Mouse (Mus musculus): ENCODE data around the gene Scn8a. TPM values are rescaled to one million over a fixed set of nuclear protein-coding genes. Genes with fewer than 3 reads are reported as not detected.

Gene Scn8a
- polyA plus RNA-seq, 1 experiment from 2014 or later, result 0.73 TPM

DNA sequence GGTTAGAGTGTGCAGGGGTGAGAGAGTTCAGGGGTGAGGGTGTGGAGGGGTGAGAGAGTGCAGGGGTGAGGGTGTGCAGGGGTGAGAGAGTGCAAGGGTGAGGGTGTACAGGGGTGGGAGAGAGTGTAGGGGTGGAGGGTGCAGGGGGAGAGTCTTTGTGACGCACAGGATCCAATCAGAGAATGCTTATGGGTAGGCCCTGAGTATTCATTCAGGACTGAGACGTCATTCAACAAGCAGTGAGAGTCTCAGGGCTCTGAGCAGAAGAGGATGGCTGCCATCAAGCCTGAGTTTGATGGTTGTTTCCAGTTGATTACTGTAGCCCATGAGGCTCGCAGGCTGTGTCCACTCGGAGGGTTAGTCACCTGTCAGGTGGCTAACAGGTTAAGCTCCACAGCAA lies 48.4 kb downstream of the Scn8a start:
- no peak overlapping the region for H3K27ac ChIP-seq (ENCODE audit: low read depth, low read length)
- H3K4me2 ChIP-seq, result no peak overlapping the region
- DNase-seq (ENCODE audit: low spot score) (no peak), ATAC-seq (replicated peaks; ENCODE audit: low FRiP score) (no peak)
- WGBS, result 28% methylated on average over 4 of the region's 4 CpGs
- H3K27me3 ChIP-seq (replicated peaks; ENCODE audit: control insufficient read depth, insufficient read depth, low read length), result peaks cover 10% of the 10 kb centered on the region
- H3K4me1 ChIP-seq (replicated peaks; ENCODE audit: control insufficient read depth, insufficient read depth, low read length), result no peaks in the 10 kb centered on the region; the same call in 1 of the 2 replicates
- H3K4me3 ChIP-seq (ENCODE audit: low read depth, low read length), result no peak overlapping the region
- no peaks in the 10 kb centered on the region for H3K9me3 ChIP-seq (ENCODE audit: control insufficient read depth, low read length)
- H3K36me3 ChIP-seq (ENCODE audit: control insufficient read depth, insufficient read depth, low read length), result no peaks in the 10 kb centered on the region
- H3K9ac ChIP-seq (ENCODE audit: low read depth, low read length), result no peak overlapping the region

DNA sequence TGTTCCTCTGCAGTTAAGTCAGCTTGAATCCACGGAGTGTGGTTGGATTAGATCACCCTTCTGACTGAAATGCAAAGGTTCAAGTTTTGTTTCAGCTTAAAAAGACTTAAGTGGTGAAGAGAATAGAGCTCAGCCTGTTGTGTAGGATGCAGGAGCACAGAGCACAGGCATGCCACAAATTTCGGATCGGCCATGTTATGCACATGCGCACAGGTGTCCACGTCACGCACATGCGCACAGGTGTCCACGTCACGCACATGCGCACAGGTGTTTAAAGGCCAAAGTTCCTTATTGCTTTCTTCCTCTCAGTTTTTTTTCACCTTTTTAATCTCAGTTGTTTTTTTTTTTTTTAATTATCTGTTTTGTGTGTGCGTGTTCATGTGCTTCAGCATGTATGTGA lies 52.6 kb downstream of the Scn8a start:
- H3K9me3 ChIP-seq (ENCODE audit: control insufficient read depth, low read length), result no peaks in the 10 kb centered on the region
- no peaks in the 10 kb centered on the region for H3K36me3 ChIP-seq (ENCODE audit: control insufficient read depth, insufficient read depth, low read length)
- WGBS, result 91% methylated on average over 11 of the region's 11 CpGs
- DNase-seq (ENCODE audit: low spot score), result no peak
- no peak overlapping the region for H3K4me2 ChIP-seq
- no peak overlapping the region for H3K27ac ChIP-seq (ENCODE audit: low read depth, low read length)
- no peaks in the 10 kb centered on the region for H3K4me1 ChIP-seq (replicated peaks; ENCODE audit: control insufficient read depth, insufficient read depth, low read length)
- ATAC-seq (replicated peaks; ENCODE audit: low FRiP score), result no peak
- H3K9ac ChIP-seq (ENCODE audit: low read depth, low read length), result no peak overlapping the region
- no peak overlapping the region for H3K4me3 ChIP-seq (ENCODE audit: low read depth, low read length)
- H3K27me3 ChIP-seq (replicated peaks; ENCODE audit: control insufficient read depth, insufficient read depth, low read length), result peaks cover 8% of the 10 kb centered on the region

DNA sequence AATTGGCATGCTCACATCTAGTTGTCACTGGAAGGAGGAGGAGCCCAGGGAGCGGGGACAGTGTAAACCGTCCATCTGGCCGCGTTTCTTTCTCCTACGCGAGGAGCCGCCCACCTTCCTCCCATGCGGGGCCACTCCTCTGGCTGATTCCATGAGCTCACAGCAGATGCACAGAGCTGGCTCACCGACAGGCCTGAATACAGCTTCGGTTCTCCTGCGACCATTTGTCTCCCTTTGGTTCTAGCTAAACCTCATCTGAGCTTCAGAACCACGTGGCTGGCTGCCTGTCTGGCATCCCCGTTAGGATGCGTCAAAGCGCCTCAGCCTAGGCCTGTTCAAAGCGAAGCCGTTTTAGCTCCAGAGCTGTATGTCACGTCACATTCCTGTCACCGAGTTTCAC lies 53.8 kb downstream of the Scn8a start:
- Histone ChIP-seq H3K4me2 (no peak overlapping the region), H3K36me3 (ENCODE audit: control insufficient read depth, insufficient read depth, low read length) (no peaks in the 10 kb centered on the region), H3K4me1 (replicated peaks; ENCODE audit: control insufficient read depth, insufficient read depth, low read length) (no peaks in the 10 kb centered on the region), H3K27me3 (replicated peaks; ENCODE audit: control insufficient read depth, insufficient read depth, low read length) (peaks cover 8% of the 10 kb centered on the region), H3K27ac (ENCODE audit: low read depth, low read length) (no peak overlapping the region), H3K9ac (ENCODE audit: low read depth, low read length) (no peak overlapping the region), H3K9me3 (ENCODE audit: control insufficient read depth, low read length) (no peaks in the 10 kb centered on the region), H3K4me3 (ENCODE audit: low read depth, low read length) (no peak overlapping the region)
- ATAC-seq (replicated peaks; ENCODE audit: low FRiP score) (no peak), DNase-seq (ENCODE audit: low spot score) (no peak)
- WGBS, result 37% methylated on average over 19 of the region's 19 CpGs

DNA sequence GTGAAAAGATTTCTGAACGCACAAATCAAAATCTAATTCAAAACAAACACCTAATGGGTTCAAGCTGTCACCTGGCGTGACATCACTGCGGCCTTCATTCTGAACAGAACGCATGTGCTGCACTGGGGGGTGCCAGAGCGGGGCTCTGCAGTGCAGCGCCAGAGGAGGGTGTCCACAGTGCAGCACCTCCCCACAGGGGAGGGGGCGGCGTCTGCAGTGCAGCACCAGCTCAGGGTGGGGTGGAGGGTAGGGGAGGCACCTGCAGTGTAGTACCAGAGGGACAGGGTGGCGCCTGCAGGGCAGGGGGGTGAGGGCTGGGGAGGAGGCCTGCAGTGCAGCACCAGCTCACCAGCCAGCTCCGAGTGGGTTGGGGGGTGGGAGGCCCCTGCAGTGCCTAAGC lies 55.3 kb downstream of the Scn8a start:
- Histone ChIP-seq H3K4me2 (no peak overlapping the region), H3K27ac (ENCODE audit: low read depth, low read length) (no peak overlapping the region), H3K9me3 (ENCODE audit: control insufficient read depth, low read length) (no peaks in the 10 kb centered on the region), H3K36me3 (ENCODE audit: control insufficient read depth, insufficient read depth, low read length) (no peaks in the 10 kb centered on the region), H3K4me3 (ENCODE audit: low read depth, low read length) (no peak overlapping the region), H3K27me3 (replicated peaks; ENCODE audit: control insufficient read depth, insufficient read depth, low read length) (peaks cover 5% of the 10 kb centered on the region; the same call in 1 of the 2 replicates), H3K4me1 (replicated peaks; ENCODE audit: control insufficient read depth, insufficient read depth, low read length) (no peaks in the 10 kb centered on the region), H3K9ac (ENCODE audit: low read depth, low read length) (no peak overlapping the region)
- no peak for ATAC-seq (replicated peaks; ENCODE audit: low FRiP score)
- 79% methylated on average over 10 of the region's 10 CpGs for WGBS
- DNase-seq (ENCODE audit: low spot score), result no peak

DNA sequence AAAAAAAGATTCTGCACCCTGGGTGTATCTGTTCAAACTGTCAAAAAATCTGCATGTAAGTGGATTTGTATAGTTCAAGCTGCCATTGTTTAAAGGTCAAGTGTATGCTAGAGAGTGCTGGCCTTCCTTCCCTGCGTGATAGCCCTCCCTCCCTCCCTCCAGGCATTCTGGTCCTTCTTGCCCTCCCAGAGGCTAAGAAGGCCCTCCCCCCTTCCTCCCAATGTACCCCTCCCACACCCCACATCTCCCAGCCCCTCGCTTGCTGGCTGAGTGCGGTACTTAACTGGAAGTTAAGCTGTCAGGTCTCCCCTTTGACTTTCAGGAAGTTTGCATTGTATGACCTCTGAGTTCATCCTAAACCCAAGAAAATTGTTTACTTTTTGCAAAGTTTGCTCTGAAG lies 60.8 kb downstream of the Scn8a start:
- no peaks in the 10 kb centered on the region for H3K9me3 ChIP-seq (ENCODE audit: control insufficient read depth, low read length)
- DNase-seq (ENCODE audit: low spot score), result no peak
- H3K9ac ChIP-seq (ENCODE audit: low read depth, low read length), result no peak overlapping the region
- 47% methylated on average over 3 of the region's 3 CpGs for WGBS
- H3K4me3 ChIP-seq (ENCODE audit: low read depth, low read length), result no peak overlapping the region
- no peak for ATAC-seq (replicated peaks; ENCODE audit: low FRiP score)
- H3K27ac ChIP-seq (ENCODE audit: low read depth, low read length), result no peak overlapping the region
- H3K4me2 ChIP-seq, result no peak overlapping the region
- H3K4me1 ChIP-seq (replicated peaks; ENCODE audit: control insufficient read depth, insufficient read depth, low read length), result no peaks in the 10 kb centered on the region
- H3K36me3 ChIP-seq (ENCODE audit: control insufficient read depth, insufficient read depth, low read length), result no peaks in the 10 kb centered on the region
- no peaks in the 10 kb centered on the region for H3K27me3 ChIP-seq (replicated peaks; ENCODE audit: control insufficient read depth, insufficient read depth, low read length)

DNA sequence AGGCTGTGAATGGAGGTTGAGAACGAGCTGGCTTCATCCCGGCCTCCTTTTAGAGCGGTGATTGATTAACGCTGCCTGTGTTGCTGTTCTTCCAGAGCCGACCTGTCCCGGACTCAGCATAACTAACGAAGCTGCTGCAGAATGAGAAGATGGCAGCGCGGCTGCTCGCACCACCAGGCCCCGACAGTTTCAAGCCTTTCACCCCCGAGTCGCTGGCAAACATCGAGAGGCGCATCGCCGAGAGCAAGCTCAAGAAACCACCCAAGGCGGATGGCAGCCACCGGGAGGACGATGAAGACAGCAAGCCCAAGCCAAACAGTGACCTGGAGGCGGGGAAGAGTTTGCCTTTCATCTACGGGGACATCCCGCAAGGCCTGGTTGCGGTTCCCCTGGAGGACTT lies 66.5 kb downstream of the Scn8a start:
- H3K4me3 ChIP-seq (ENCODE audit: low read depth, low read length), result no peak overlapping the region
- no peaks in the 10 kb centered on the region for H3K4me1 ChIP-seq (replicated peaks; ENCODE audit: control insufficient read depth, insufficient read depth, low read length)
- H3K4me2 ChIP-seq, result peak overlapping the region; percentile 1; the same call in 1 of the 2 replicates
- ATAC-seq (replicated peaks; ENCODE audit: low FRiP score), result no peak
- H3K27ac ChIP-seq (ENCODE audit: low read depth, low read length), result no peak overlapping the region
- no peak overlapping the region for H3K9ac ChIP-seq (ENCODE audit: low read depth, low read length)
- H3K27me3 ChIP-seq (replicated peaks; ENCODE audit: control insufficient read depth, insufficient read depth, low read length), result no peaks in the 10 kb centered on the region
- no peaks in the 10 kb centered on the region for H3K9me3 ChIP-seq (ENCODE audit: control insufficient read depth, low read length)
- no peak for DNase-seq (ENCODE audit: low spot score)
- 59% methylated on average over 24 of the region's 24 CpGs for WGBS
- H3K36me3 ChIP-seq (ENCODE audit: control insufficient read depth, insufficient read depth, low read length), result no peaks in the 10 kb centered on the region

DNA sequence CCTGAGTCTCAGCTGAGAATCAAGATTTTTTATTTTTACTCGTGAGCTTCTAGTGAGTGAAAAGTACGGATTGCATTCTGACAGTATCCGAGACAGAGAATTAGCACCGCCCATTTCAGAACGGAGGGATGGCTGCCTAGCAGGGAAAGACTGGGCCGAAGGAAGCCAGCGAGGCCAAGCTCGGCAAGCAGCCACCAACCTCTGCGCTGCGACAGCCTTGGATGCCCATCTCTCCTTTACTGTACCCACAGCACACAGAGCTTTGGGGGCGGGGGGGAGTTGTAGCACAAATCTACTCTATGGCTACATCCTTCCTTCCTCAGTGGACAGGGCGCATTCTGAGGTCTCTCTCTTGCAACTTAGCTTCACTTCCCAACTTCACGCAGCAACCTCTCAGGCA lies 78.7 kb downstream of the Scn8a start:
- ATAC-seq (replicated peaks; ENCODE audit: low FRiP score) (no peak), DNase-seq (ENCODE audit: low spot score) (no peak)
- no peaks in the 10 kb centered on the region for H3K9me3 ChIP-seq (ENCODE audit: control insufficient read depth, low read length)
- no peak overlapping the region for H3K27ac ChIP-seq (ENCODE audit: low read depth, low read length)
- H3K9ac ChIP-seq (ENCODE audit: low read depth, low read length), result no peak overlapping the region
- 85% methylated on average over 13 of the region's 13 CpGs for WGBS
- H3K4me2 ChIP-seq, result no peak overlapping the region
- no peaks in the 10 kb centered on the region for H3K27me3 ChIP-seq (replicated peaks; ENCODE audit: control insufficient read depth, insufficient read depth, low read length)
- no peaks in the 10 kb centered on the region for H3K36me3 ChIP-seq (ENCODE audit: control insufficient read depth, insufficient read depth, low read length)
- H3K4me1 ChIP-seq (replicated peaks; ENCODE audit: control insufficient read depth, insufficient read depth, low read length), result no peaks in the 10 kb centered on the region
- H3K4me3 ChIP-seq (ENCODE audit: low read depth, low read length), result no peak overlapping the region

DNA sequence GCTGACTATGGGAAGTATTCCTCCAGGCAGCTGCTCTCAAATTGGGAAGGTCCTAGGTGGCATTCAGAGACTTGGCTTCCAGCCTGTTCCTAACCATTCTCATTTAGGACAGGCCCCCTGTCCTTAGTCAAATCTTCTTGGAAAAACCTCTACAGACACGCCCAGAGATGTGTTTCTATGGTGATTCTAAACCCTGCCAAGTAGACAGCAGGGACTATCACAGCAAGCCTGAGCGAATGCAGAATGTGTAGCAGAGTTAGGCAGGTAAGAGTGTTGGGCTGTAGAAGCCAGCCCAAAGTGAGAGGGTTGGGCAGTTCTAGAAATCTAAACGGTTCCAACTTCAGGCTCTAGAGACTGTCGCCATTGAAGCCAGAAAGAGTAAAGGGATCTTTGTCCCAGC lies 79.5 kb downstream of the Scn8a start:
- Histone ChIP-seq H3K36me3 (ENCODE audit: control insufficient read depth, insufficient read depth, low read length) (no peaks in the 10 kb centered on the region), H3K4me2 (no peak overlapping the region), H3K27ac (ENCODE audit: low read depth, low read length) (no peak overlapping the region), H3K9me3 (ENCODE audit: control insufficient read depth, low read length) (no peaks in the 10 kb centered on the region), H3K4me3 (ENCODE audit: low read depth, low read length) (no peak overlapping the region), H3K9ac (ENCODE audit: low read depth, low read length) (no peak overlapping the region), H3K27me3 (replicated peaks; ENCODE audit: control insufficient read depth, insufficient read depth, low read length) (no peaks in the 10 kb centered on the region), H3K4me1 (replicated peaks; ENCODE audit: control insufficient read depth, insufficient read depth, low read length) (no peaks in the 10 kb centered on the region)
- ATAC-seq (replicated peaks; ENCODE audit: low FRiP score) (no peak), DNase-seq (ENCODE audit: low spot score) (no peak)
- 79% methylated on average over 4 of the region's 4 CpGs for WGBS

DNA sequence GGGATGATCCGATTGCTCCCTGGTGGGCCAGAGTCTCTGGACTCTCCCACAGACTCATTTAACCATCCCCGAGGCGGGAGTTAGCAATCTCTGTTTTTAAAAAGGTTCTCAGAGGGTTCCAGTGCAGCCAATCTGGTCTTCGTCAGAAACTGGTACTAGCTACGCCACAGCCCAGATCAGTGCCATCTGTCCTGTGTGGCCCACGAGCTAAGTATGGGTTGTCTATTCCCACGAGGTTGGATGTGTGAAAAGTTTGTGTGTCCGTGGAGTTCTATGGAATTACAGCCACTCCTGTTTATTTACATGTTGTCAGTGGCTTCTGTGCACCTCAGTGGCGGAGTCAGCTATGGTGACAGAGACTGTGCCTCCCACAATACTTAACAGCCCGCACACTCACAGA lies 81.8 kb downstream of the Scn8a start:
- 79% methylated on average over 10 of the region's 10 CpGs for WGBS
- Histone ChIP-seq H3K27me3 (replicated peaks; ENCODE audit: control insufficient read depth, insufficient read depth, low read length) (no peaks in the 10 kb centered on the region), H3K4me2 (no peak overlapping the region), H3K4me3 (ENCODE audit: low read depth, low read length) (no peak overlapping the region), H3K9ac (ENCODE audit: low read depth, low read length) (no peak overlapping the region), H3K36me3 (ENCODE audit: control insufficient read depth, insufficient read depth, low read length) (no peaks in the 10 kb centered on the region), H3K4me1 (replicated peaks; ENCODE audit: control insufficient read depth, insufficient read depth, low read length) (no peaks in the 10 kb centered on the region), H3K27ac (ENCODE audit: low read depth, low read length) (no peak overlapping the region), H3K9me3 (ENCODE audit: control insufficient read depth, low read length) (no peaks in the 10 kb centered on the region)
- ATAC-seq (replicated peaks; ENCODE audit: low FRiP score), result no peak
- DNase-seq (ENCODE audit: low spot score), result no peak
